Mouse (Mus musculus) heart, adult 2 months (tissue): ENCODE data around the gene Trpm4. TPM values are rescaled to one million over a fixed set of nuclear protein-coding genes. Genes with fewer than 3 reads are reported as not detected.

Experiments used
- DNase-seq, 2 experiments: peaks; one replicate each; pipeline ENCODE4 v3.0.0; 2021
- H3K27ac ChIP-seq: fragments of 200-600 bp; 2 replicates; pipeline ENCODE4 v1.8.1; 2022
- H3K27me3 ChIP-seq: fragments of 200-500 bp; 2 replicates; pipeline ENCODE4 v1.6.1; 2012; ENCODE audit warnings: mild to moderate bottlenecking, low read length, inconsistent platforms, mixed read lengths; ENCODE audit not compliant: control insufficient read depth, insufficient read depth
- H3K36me3 ChIP-seq: fragments of 200-500 bp; 2 replicates; pipeline ENCODE4 v1.6.1; 2012; ENCODE audit warnings: low read length, inconsistent platforms; ENCODE audit not compliant: control insufficient read depth, insufficient read depth
- H3K4me1 ChIP-seq: fragments of 200-500 bp; 2 replicates; pipeline ENCODE4 v1.6.1; 2011; ENCODE audit warnings: low read length; ENCODE audit not compliant: control insufficient read depth, insufficient read depth
- H3K4me3 ChIP-seq: fragments of 200-600 bp; 2 replicates; pipeline ENCODE4 v1.8.1; 2022
- H3K79me2 ChIP-seq: fragments of 200-500 bp; replicated peaks from 2 replicates; pipeline ENCODE4 v1.6.1; 2012; ENCODE audit warnings: mild to moderate bottlenecking, inconsistent platforms, low read length, moderate library complexity, mixed read lengths; ENCODE audit not compliant: control insufficient read depth, insufficient read depth
- H3K9ac ChIP-seq: fragments of 200-500 bp; 2 replicates; pipeline ENCODE4 v1.6.1; 2012; ENCODE audit warnings: low read depth, mild to moderate bottlenecking, control low read depth, inconsistent platforms, low read length, mixed read lengths
- CTCF ChIP-seq: fragments of 200-600 bp; IDR thresholded peaks from 2 replicates; pipeline ENCODE4 v1.8.1; 2022; ENCODE audit warnings: antibody characterized with exemption, mild to moderate bottlenecking, moderate library complexity
- EP300 ChIP-seq: fragments of 200-500 bp; IDR thresholded peaks from 2 replicates; pipeline ENCODE4 v1.6.1; 2011; ENCODE audit warnings: low read depth, low read length, control low read depth; ENCODE audit not compliant: insufficient read depth
- POLR2A ChIP-seq: fragments of 200-500 bp; IDR thresholded peaks from 2 replicates; pipeline ENCODE4 v1.6.1; 2011; ENCODE audit warnings: mild to moderate bottlenecking, low read depth, low read length, control low read depth; ENCODE audit not compliant: insufficient read depth
- WGBS: fragments of 180-500 bp; shearing (Covaris S2); methylation state at CpG from one replicate; pipeline ENCODE4 v1.1.7; 2018; 5-methylcytosine and 5-hydroxymethylcytosine counted together
- intact Hi-C: fragments of 180-260 bp; cut with DNase I; formaldehyde crosslinking; loops from one replicate; pipeline ENCODE4 v1.15.1; 2025
- polyA plus RNA-seq: library from polyadenylated mRNA; depleted of rRNA; stranded (reverse); fragments of >200 nt; gene quantifications from 2 replicates; pipeline ENCODE4 v1.2.3, GENCODE M21; 2012
- total RNA-seq, 2 experiments: library from RNA; stranded (reverse); gene quantifications; 2 replicates each; pipeline ENCODE4 v1.2.3; 2021

Gene Trpm4
- total and polyA plus RNA-seq, 3 experiments, result 21.0 to 38.7 (median 21.4) TPM

DNA sequence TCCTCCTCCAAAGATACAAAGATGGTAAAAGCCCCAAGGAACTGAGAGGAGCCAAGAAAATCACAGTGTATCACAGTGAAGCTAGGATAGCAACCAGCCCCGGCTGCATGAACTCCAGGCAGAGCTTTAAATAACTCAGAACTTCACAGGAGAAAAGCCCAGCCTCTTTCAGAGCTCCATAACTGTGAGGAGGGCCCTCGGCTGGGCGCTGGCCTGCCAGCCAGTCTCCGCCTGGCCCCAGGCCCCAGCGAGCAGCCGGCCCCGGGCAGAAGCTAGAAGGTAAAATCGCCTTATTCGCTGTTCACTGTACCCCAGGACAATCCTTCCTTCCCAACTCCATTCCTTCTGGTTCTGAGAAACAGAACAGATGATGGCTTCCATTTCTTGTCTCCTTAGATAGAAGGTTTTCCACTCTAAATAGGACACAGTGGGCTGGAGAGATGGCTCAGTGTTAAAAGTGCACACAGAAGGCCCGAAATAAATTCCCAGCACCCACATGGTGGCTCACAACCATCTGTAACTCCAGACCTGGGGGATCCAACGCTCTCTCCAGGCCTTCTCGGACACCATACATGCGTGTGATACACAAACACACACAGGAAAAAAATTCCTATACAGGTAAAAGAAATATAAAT is 4.6 kb downstream of the Trpm4 start:
- intact Hi-C loops, result no loop called here
- Histone ChIP-seq H3K4me3 (no peak overlapping the region), H3K79me2 (no peaks in the 10 kb centered on the region), H3K27ac (peak overlapping the region; percentile 64), H3K27me3 (no peaks in the 10 kb centered on the region), H3K36me3 (no peaks in the 10 kb centered on the region), H3K9ac (no peak overlapping the region), H3K4me1 (no peaks in the 10 kb centered on the region)
- TF ChIP-seq EP300, result no peak
- TF ChIP-seq CTCF, result no peak
- no peak for TF ChIP-seq POLR2A
- DNase-seq, result peak in 1 of 2 experiments; percentile 38
- 59% methylated on average over 13 of the region's 13 CpGs for WGBS

DNA sequence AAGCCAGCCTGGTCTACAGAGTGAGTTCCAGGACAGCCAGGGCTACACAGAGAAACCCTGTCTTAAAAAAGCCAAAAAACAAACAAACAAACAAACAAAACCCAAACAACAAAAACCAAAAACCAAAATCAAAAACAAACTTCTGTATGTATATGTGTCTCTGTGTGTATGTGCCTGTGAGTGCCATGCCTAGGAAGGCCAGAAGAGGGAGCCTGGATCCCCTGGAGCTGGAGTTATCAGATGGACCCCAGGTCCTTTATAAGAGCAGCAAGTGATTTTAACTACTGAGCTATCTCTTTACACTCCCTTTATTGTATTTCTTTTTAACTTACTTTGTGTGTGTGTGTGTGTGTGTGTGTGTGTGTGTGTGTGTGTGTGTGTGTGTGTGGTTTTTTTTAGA is 7.8 kb downstream of the Trpm4 start:
- H3K79me2 ChIP-seq, result no peaks in the 10 kb centered on the region
- intact Hi-C loops, result no loop called here
- H3K4me1 ChIP-seq, result no peaks in the 10 kb centered on the region
- H3K27me3 ChIP-seq, result no peaks in the 10 kb centered on the region
- H3K27ac ChIP-seq, result no peak overlapping the region
- TF ChIP-seq EP300 (no peak), CTCF (peak; percentile 28), POLR2A (no peak)
- H3K4me3 ChIP-seq, result no peak overlapping the region
- H3K36me3 ChIP-seq, result no peaks in the 10 kb centered on the region
- no peak overlapping the region for H3K9ac ChIP-seq
- DNase-seq, result no peak

DNA sequence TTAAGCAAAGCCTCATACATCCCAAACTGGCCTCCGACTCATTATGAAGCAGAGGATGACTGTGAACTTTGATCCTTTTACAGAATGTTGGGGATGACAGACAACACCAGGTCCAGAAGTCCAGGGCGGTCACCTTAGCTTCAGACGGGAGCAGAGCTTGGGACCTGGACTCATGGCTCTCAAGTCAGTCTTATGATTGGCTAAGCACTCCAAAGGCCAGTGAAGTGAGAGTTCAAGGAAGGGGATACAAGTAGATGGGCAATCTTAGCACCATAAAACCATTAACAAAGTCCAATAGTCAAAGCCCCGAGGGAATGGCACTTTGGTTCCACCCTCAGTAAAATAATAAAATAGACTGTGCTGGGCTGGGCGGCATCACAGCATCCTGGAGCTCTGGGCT is 10.5 kb downstream of the Trpm4 start:
- 93% methylated on average over 5 of the region's 5 CpGs for WGBS
- H3K36me3 ChIP-seq, result no peaks in the 10 kb centered on the region

DNA sequence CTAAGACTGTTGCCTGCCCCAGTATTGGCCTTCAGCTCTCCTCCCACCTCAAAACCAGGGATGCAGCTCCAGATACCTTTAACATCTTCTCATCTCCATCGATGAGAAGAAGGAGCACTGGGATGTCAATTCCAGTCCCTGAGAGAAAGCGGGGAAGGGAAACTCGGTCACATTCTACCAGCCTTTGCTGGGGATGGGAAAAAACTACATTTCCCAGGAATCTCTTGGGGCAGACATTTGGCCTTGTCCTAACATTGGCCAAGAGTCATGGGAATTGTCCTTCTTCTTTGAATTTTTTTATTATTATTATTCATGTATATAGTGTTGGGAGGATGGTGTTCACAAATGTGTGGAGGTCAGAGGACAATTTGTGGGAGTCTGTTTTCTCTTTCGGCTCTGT is 11.3 kb downstream of the Trpm4 start:
- 82% methylated on average over 4 of the region's 4 CpGs for WGBS
- no peak overlapping the region for H3K9ac ChIP-seq
- no peaks in the 10 kb centered on the region for H3K36me3 ChIP-seq
- DNase-seq, result no peak
- TF ChIP-seq POLR2A (no peak), CTCF (no peak), EP300 (no peak)
- intact Hi-C loops, result no loop called here
- no peaks in the 10 kb centered on the region for H3K79me2 ChIP-seq
- H3K4me1 ChIP-seq, result no peaks in the 10 kb centered on the region
- no peak overlapping the region for H3K27ac ChIP-seq
- H3K27me3 ChIP-seq, result no peaks in the 10 kb centered on the region
- no peak overlapping the region for H3K4me3 ChIP-seq

More for the DNA sequence above, 10.5 kb downstream of the Trpm4 start:
- Histone ChIP-seq H3K79me2 (no peaks in the 10 kb centered on the region), H3K9ac (no peak overlapping the region), H3K4me1 (no peaks in the 10 kb centered on the region), H3K27me3 (no peaks in the 10 kb centered on the region), H3K27ac (no peak overlapping the region), H3K4me3 (no peak overlapping the region)
- DNase-seq, result no peak
- intact Hi-C loops, result no loop called here
- TF ChIP-seq POLR2A, result no peak
- no peak for TF ChIP-seq EP300
- TF ChIP-seq CTCF, result no peak

DNA sequence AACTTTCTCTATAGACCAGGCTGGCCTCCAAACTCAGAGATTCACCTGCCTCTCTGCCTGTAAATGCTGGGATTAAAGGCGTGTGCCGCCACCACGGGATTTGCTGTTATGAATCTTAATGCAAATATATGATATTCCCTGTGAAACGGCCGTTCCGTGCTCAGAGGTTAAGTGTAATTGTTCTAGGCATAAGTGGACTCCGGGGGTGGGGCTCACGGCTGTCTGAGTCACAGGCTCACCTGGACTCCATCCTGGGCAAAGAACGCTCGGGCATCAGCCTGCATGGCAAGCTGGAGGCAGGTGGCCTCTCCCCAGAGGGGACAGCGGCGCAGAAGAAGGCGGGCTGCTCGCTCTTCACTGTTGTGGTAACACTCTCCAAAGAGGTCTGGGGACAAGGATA is 17.0 kb downstream of the Trpm4 start:
- whole genome bisulfite sequencing, result 93% methylated on average over 14 of the region's 14 CpGs
- H3K9ac ChIP-seq, result no peak overlapping the region
- no peak overlapping the region for H3K27ac ChIP-seq
- no peaks in the 10 kb centered on the region for H3K27me3 ChIP-seq
- no peaks in the 10 kb centered on the region for H3K79me2 ChIP-seq
- no peaks in the 10 kb centered on the region for H3K36me3 ChIP-seq
- intact Hi-C loops, result no loop called here
- H3K4me3 ChIP-seq, result no peak overlapping the region
- H3K4me1 ChIP-seq, result no peaks in the 10 kb centered on the region
- DNase-seq, result no peak
- TF ChIP-seq EP300 (no peak), POLR2A (no peak), CTCF (no peak)

GRCm38 (mm10) chr7:45315182-45315701 is 18.3 kb downstream of the Trpm4 start:
- no peaks in the 10 kb centered on the region for H3K27me3 ChIP-seq
- no peak for DNase-seq
- H3K36me3 ChIP-seq, result no peaks in the 10 kb centered on the region
- no peaks in the 10 kb centered on the region for H3K79me2 ChIP-seq
- WGBS, result 86% methylated on average over 10 of the region's 10 CpGs
- intact Hi-C loops, result no loop called here
- H3K9ac ChIP-seq, result no peak overlapping the region
- no peak overlapping the region for H3K27ac ChIP-seq
- H3K4me3 ChIP-seq, result no peak overlapping the region
- TF ChIP-seq CTCF (no peak), POLR2A (no peak), EP300 (no peak)
- H3K4me1 ChIP-seq, result no peaks in the 10 kb centered on the region
